Mouse (Mus musculus): Measurements from ENCODE around the gene Axl.

Gene Axl

DNA sequence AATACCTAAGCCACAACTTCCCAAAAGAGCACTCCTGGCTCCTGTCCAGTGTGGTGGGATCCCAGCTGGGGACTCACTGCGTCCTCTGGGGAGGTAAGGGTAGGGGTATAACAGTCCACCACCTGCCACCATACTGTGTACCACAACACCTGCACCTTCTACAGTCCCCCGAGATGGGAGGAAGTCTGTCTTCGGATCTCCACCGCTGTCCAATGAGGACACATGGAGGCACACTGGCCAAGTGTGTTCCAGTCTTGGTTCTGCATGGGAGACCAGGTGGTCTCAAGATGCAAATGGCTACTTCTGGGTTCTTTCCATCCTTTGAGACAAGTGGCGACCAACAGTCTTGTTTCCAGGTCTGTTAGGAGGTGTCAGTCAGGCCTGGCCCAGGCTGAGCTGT, 77.3 kb downstream of the Axl start:
- CTCF ChIA-PET: no interaction called here

DNA sequence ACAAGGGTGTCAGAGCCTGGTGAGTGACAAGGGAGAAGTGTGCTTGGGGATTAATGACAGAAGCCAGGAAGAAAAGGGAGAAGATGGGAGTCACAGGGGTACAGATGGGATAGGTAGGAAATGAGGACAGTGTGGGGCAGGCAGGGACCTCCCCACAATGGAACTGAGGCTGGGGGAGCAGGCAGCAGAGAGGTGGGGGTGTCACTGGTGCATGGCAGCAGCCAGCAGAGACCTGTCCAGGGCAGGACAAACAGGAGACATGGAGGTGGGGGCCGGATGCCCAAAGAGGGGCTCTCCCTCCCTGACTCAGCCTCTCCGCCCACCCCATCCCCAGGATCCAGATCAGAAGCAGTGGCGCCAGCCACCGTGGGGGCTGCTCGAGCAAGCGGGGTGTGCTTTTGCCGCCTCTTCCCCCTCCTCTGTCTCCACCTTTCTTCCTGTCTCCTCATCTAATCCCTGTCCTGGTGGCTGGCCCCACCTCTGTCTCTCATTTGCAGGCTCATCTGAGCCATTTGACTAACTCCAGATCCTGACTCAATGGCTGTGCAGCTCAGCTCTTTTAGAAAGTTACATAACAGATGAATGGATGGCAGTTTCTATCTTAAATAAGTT, 77.9 kb downstream of the Axl start:
- CTCF ChIA-PET: interaction anchor here (0.7 kb wide), 1 partner anchor 1761 kb away, joined by 4 read pairs; no protein-coding TSS in a partner anchor

GRCm38 (mm10) chr7:25709961-25710360, 78.5 kb downstream of the Axl start:
- CTCF ChIA-PET: interaction anchor here (0.7 kb wide), 1 partner anchor 1761 kb away, joined by 4 read pairs; no protein-coding TSS in a partner anchor

DNA sequence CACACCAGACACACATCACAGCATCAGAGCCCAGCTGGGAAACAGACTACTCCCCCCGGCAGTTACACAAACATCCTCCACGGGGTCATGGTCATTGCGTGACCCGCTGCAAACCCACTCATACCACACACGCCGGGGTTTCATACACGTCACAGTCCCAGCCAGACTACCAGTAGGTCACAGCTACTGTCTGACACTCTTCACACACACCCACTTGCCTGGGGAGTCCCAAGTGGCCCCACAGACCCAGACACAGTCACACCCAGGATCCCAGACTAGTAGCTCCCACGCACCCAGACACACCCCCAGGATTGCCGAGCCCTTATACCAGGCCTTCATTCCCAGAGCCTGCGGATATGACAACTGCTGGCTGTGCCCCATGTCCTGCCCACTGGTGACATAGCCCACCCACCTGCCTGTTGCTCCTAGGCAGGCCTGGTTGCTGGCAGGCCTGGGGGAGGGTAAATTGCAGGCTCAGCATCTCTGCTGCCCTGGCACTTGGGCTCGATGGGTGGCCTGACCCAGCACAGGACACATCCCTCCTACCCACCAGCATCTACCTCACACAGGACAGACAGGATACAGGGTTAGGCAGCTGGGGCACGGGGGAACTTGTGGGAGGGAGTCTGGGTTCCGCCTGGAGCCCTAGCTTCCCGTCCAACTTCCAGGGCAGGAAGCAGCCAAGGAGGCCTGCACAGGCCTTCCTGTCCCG, 80.8 kb downstream of the Axl start:
- CTCF ChIA-PET: interaction anchor here (0.7 kb wide), 1 partner anchor 34 kb away, joined by 4 read pairs; no protein-coding TSS in a partner anchor
